Mouse (Mus musculus) left cerebral cortex, adult 8-10 months (tissue): Measurements from ENCODE around the gene Frmd4b. TPM values are rescaled to one million over a fixed set of nuclear protein-coding genes. Genes with fewer than 3 reads are reported as not detected.
"Not testable (repeated sequence)": the region's sequence is repeated elsewhere in the genome, so short reads cannot be mapped to it uniquely, and the experiment has no call there.

Source experiments
- DNase-seq, 2 experiments: peaks; one replicate each; pipeline ENCODE4 v3.0.0; 2022; ENCODE audit warnings: low spot score in 2 of 2
- total RNA-seq, 4 experiments: library from RNA; stranded (reverse); gene quantifications; 2 replicates each; pipeline ENCODE4 v1.2.4; 2022

Gene Frmd4b
- total RNA-seq, 4 experiments from 2014 or later: 20.1 to 23.7 (median 22.7) TPM

DNA sequence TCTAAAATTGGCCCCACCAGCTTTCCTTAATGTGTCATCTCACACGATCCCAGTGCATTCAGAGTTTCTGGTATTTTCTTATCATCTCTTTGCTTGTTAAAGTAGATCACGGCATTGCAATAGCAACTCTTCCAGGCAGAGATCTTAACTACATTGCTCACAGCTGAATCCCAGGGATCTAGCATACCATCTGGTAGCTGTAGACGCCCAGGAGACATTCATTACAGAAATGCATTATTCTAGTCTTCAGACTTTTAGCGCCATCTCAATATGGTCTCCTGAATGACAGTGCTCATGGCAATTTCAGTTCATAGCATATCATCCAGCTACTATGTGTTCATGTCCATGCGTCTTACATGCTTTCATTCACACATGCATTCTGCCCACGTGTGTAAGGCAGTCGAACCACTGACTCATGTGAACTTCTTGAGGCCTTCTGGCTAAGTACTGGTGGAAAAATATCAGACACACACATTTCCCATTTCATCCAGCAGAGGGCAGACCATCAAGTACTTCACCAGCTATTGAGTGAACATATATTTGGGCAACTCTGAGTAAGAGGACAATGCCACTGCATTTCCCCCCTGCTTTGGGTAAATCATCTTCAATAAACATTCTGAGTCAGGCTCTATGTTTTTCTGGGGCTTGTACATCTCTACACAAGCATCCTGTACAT lies 197.4 kb downstream of the Frmd4b start:
- peak; percentile 41 to 71 for DNase-seq

GRCm38 (mm10) chr6:97416972-97417554 lies 200.3 kb downstream of the Frmd4b start:
- DNase-seq: peak in 1 of 2 experiments; percentile 70

GRCm38 (mm10) chr6:97415578-97415977 lies 201.8 kb downstream of the Frmd4b start:
- not testable (repeated sequence) for DNase-seq

GRCm38 (mm10) chr6:97413453-97413852 lies 203.9 kb downstream of the Frmd4b start:
- DNase-seq: no peak

DNA sequence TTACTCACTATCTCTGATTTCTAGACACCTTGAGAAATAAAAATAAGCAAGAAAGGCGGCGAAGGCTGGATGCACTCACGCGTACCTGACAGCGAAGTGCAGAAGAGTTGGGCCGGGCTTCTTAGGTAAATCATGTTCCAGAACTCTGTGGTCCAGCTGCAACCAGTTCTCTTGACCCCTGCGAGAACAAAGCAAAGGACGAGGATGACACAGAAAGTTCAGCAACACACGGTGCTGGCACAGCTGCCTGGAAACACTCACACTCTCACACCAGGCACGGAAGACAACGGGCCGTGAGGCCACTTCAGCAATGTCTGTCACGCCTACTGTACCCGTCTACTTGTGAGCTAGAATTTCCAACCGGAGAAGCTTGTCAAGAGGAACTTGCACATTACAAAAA lies 204.9 kb downstream of the Frmd4b start:
- DNase-seq: no peak

- DNase-seq: no peak
Measured at GRCm38 (mm10) chr6:97411327-97411726, 206.0 kb downstream of the Frmd4b start.

GRCm38 (mm10) chr6:97409467-97410239 lies 207.7 kb downstream of the Frmd4b start:
- no peak for DNase-seq

GRCm38 (mm10) chr6:97407914-97408313 lies 209.4 kb downstream of the Frmd4b start:
- DNase-seq: no peak

GRCm38 (mm10) chr6:97407425-97407824 lies 209.9 kb downstream of the Frmd4b start:
- no peak for DNase-seq

DNA sequence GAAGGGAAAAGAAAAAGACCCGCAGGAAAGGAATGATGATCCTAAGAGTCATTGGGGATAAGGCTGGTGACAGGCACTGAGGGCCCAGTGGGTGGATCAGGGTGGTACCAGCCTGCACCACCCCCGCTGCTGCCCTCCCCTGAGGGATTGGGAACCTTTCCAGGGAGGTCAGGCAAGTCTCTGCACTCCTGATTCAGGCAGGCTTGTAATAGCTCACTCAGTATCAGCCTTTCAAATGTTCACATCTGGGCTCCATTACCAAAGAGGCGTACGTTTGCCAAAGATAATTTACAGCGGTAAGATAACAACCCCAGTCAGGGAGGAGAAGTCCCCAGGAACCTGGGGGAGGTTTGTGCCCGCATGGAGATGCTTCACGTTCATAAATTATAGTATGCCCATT lies 212.0 kb downstream of the Frmd4b start:
- DNase-seq: peak in 1 of 2 experiments; percentile 44

- DNase-seq: no peak
Measured at GRCm38 (mm10) chr6:97402822-97403472, 214.4 kb downstream of the Frmd4b start.

- DNase-seq: no peak
Measured at GRCm38 (mm10) chr6:97400446-97400845, 216.9 kb downstream of the Frmd4b start.

- DNase-seq: no peak
Measured at GRCm38 (mm10) chr6:97397935-97398334, 219.4 kb downstream of the Frmd4b start.

- no peak for DNase-seq
Measured at GRCm38 (mm10) chr6:97396957-97397354, 220.4 kb downstream of the Frmd4b start.

DNA sequence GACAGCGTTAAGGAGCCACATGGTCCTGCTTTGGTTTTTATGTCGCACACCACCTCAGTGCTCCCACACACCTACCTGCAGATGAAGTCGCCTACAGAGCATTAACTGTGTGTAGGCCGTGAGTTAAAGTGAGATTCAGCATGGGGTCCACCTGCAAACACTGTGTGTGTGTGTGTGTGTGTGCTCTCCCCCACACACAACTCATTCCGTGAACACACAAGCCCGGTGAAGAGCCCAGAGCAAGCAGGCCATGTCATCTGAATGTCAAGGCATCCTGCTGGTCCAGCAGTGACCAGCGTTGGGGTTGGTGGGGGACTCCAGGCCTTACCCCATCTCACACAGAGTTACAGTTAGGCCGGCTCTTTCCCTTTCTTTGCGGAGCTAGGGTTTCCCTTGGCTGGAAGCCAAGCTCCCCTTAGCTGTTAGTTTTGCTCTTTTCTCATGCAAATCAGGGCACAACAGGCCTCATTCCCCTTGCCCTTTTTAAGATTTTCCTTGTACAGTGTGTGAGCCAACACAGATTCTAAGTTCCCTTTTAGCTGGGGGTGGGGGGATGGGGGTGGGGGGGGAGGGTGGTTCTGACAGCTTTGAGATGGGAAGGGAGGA lies 220.9 kb downstream of the Frmd4b start:
- DNase-seq: no peak

- DNase-seq: no peak
Measured at GRCm38 (mm10) chr6:97395477-97396350, 221.6 kb downstream of the Frmd4b start.

GRCm38 (mm10) chr6:97394473-97395075 lies 222.8 kb downstream of the Frmd4b start:
- DNase-seq: no peak

GRCm38 (mm10) chr6:97392912-97393311 lies 224.4 kb downstream of the Frmd4b start:
- no peak for DNase-seq

GRCm38 (mm10) chr6:97387388-97387787 lies 230.0 kb downstream of the Frmd4b start:
- no peak for DNase-seq

GRCm38 (mm10) chr6:97384918-97385317 lies 232.4 kb downstream of the Frmd4b start:
- no peak for DNase-seq
